Mouse (Mus musculus): ENCODE results near the gene Ly86. TPM values are rescaled to one million over a fixed set of nuclear protein-coding genes. Genes with fewer than 3 reads are reported as not detected.

Gene Ly86
- polyA plus RNA-seq, 1 experiment from 2014 or later: 5.4 TPM

GRCm38 (mm10) chr13:37354432-37354831, 9.4 kb downstream of the Ly86 start:
- ATAC-seq (ENCODE audit: insufficient number of reproducible peaks, insufficient read depth, low FRiP score, low TSS enrichment): no peak
- WGBS: 89% methylated on average over 4 of the region's 4 CpGs

DNA sequence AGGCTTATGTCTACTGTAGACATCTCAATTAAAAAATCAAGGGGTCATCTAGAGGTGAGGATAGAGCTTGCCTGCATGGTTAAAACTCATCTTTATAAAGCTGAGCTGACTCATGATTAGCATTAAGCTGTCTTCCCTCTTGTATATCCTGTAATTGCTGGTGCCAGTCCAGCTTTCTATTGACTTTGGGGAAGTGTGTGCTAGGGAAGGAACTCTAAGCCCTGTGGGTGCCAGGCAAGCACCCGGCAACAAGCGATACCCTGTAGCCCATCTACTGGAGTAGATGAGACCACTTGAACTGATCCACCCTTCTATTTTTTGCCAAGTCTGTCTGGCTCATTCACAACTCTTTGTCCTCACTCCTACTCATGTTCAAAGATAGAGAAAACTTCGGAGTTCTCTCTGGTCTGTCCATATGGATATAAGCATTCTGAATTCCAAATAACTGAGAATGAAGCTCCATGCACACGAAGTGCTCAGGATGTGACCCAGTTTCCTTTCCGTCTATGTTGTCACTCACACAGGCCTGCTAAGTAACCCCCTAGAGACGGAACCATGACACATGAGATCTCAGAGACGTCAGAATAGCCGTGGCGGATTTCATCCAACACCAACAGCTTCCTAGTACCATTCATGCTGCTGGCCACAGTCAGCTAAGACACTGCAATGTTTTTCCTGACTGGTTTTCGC, 10.8 kb downstream of the Ly86 start:
- WGBS: 85% methylated on average over 10 of the region's 10 CpGs

More at GRCm38 (mm10) chr13:37354432-37354831, 9.4 kb downstream of the Ly86 start:
- H3K4me3 ChIP-seq: no peak overlapping the region
- no peak overlapping the region for H3K4me2 ChIP-seq (replicated peaks)
- H3K9me3 ChIP-seq: no peaks in the 10 kb centered on the region
- H3K36me3 ChIP-seq: no peaks in the 10 kb centered on the region
- no peaks in the 10 kb centered on the region for H3K4me1 ChIP-seq
- H3K27me3 ChIP-seq: no peaks in the 10 kb centered on the region
- H3K9ac ChIP-seq: no peak overlapping the region
- H3K27ac ChIP-seq: no peak overlapping the region

DNA sequence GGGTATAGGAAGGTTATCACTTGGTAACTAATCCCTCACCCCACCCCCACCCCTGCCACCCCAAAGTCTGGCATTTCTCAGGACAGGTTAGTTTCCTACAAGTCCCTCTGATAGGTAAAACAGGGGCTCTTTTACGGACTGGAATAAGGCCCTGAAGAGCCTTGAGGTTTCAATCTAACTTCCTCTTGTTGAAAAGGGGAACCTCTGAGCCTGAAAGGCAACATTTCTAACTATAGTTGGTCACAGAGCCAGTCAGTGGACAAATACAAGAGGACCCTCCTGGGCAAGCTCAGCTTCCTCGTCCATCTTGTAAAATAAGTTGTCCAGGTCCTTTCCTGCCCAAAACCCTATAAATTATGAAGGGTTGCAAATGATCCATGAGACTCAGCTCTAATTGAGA, 11.5 kb downstream of the Ly86 start:
- Histone ChIP-seq H3K27me3 (no peaks in the 10 kb centered on the region), H3K4me2 (replicated peaks) (no peak overlapping the region)
- 83% methylated on average over 2 of the region's 2 CpGs for WGBS

More for the DNA sequence above, 10.8 kb downstream of the Ly86 start:
- no peaks in the 10 kb centered on the region for H3K36me3 ChIP-seq
- H3K27me3 ChIP-seq: no peaks in the 10 kb centered on the region
- no peak overlapping the region for H3K4me3 ChIP-seq
- no peak overlapping the region for H3K27ac ChIP-seq
- H3K9me3 ChIP-seq: no peaks in the 10 kb centered on the region
- H3K4me1 ChIP-seq: no peaks in the 10 kb centered on the region
- H3K9ac ChIP-seq: no peak overlapping the region
- H3K4me2 ChIP-seq (replicated peaks): no peak overlapping the region
- ATAC-seq (ENCODE audit: insufficient number of reproducible peaks, insufficient read depth, low FRiP score, low TSS enrichment): no peak

DNA sequence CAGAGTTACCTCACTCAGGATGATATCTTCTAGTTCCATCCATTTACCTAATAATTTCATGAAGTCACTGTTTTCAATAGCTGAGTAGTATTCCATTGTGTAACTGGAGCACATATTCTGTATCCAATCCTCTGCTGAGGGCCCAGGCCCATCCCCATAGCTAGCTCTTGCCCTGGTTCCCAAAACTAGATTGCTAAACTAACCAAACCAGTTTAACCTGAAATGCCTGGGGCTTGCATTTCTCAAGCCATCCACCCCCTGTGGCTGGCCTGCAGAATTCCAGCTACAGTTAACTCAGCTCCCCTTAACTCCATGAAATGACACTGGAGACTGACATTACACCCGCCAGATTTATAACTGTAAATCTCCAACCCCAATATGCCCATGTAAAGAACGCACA, 13.1 kb downstream of the Ly86 start:
- no peak overlapping the region for H3K9ac ChIP-seq
- ATAC-seq (ENCODE audit: insufficient number of reproducible peaks, insufficient read depth, low FRiP score, low TSS enrichment): no peak
- H3K27me3 ChIP-seq: no peaks in the 10 kb centered on the region
- no peak overlapping the region for H3K27ac ChIP-seq
- no peaks in the 10 kb centered on the region for H3K9me3 ChIP-seq
- no peaks in the 10 kb centered on the region for H3K4me1 ChIP-seq
- 93% methylated on average over 2 of the region's 2 CpGs for WGBS
- H3K36me3 ChIP-seq: no peaks in the 10 kb centered on the region
- no peak overlapping the region for H3K4me2 ChIP-seq (replicated peaks)
- no peak overlapping the region for H3K4me3 ChIP-seq

More for the DNA sequence above, 11.5 kb downstream of the Ly86 start:
- H3K9ac ChIP-seq: no peak overlapping the region
- H3K9me3 ChIP-seq: no peaks in the 10 kb centered on the region
- no peak overlapping the region for H3K27ac ChIP-seq
- H3K36me3 ChIP-seq: no peaks in the 10 kb centered on the region
- H3K4me1 ChIP-seq: no peaks in the 10 kb centered on the region
- H3K4me3 ChIP-seq: no peak overlapping the region
- no peak for ATAC-seq (ENCODE audit: insufficient number of reproducible peaks, insufficient read depth, low FRiP score, low TSS enrichment)

- H3K9me3 ChIP-seq: no peaks in the 10 kb centered on the region
- H3K4me2 ChIP-seq (replicated peaks): no peak overlapping the region
- ATAC-seq (ENCODE audit: insufficient number of reproducible peaks, insufficient read depth, low FRiP score, low TSS enrichment): no peak
- 22% methylated on average over 1 of the region's 1 CpGs for WGBS
- no peak overlapping the region for H3K9ac ChIP-seq
- H3K27ac ChIP-seq: no peak overlapping the region
- H3K4me3 ChIP-seq: no peak overlapping the region
- no peaks in the 10 kb centered on the region for H3K27me3 ChIP-seq
- H3K4me1 ChIP-seq: no peaks in the 10 kb centered on the region
- no peaks in the 10 kb centered on the region for H3K36me3 ChIP-seq
Observed at GRCm38 (mm10) chr13:37361249-37361648, 16.2 kb downstream of the Ly86 start.

GRCm38 (mm10) chr13:37364351-37364750, 19.3 kb downstream of the Ly86 start:
- no peak overlapping the region for H3K9ac ChIP-seq
- ATAC-seq (ENCODE audit: insufficient number of reproducible peaks, insufficient read depth, low FRiP score, low TSS enrichment): no peak
- no peaks in the 10 kb centered on the region for H3K9me3 ChIP-seq
- no peaks in the 10 kb centered on the region for H3K4me1 ChIP-seq
- H3K4me3 ChIP-seq: no peak overlapping the region
- 81% methylated on average over 5 of the region's 5 CpGs for WGBS
- H3K36me3 ChIP-seq: no peaks in the 10 kb centered on the region
- H3K27me3 ChIP-seq: no peaks in the 10 kb centered on the region
- H3K4me2 ChIP-seq (replicated peaks): no peak overlapping the region
- H3K27ac ChIP-seq: no peak overlapping the region

- Histone ChIP-seq H3K9me3 (no peaks in the 10 kb centered on the region), H3K36me3 (no peaks in the 10 kb centered on the region), H3K27ac (no peak overlapping the region), H3K4me2 (replicated peaks) (no peak overlapping the region), H3K4me1 (no peaks in the 10 kb centered on the region), H3K4me3 (no peak overlapping the region), H3K27me3 (no peaks in the 10 kb centered on the region), H3K9ac (no peak overlapping the region)
- WGBS: 79% methylated on average over 5 of the region's 5 CpGs
- ATAC-seq (ENCODE audit: insufficient number of reproducible peaks, insufficient read depth, low FRiP score, low TSS enrichment): no peak
Observed at GRCm38 (mm10) chr13:37376411-37376810, 31.4 kb downstream of the Ly86 start.

GRCm38 (mm10) chr13:37388222-37389202, 43.5 kb downstream of the Ly86 start:
- no peak for ATAC-seq (ENCODE audit: insufficient number of reproducible peaks, insufficient read depth, low FRiP score, low TSS enrichment)

DNA sequence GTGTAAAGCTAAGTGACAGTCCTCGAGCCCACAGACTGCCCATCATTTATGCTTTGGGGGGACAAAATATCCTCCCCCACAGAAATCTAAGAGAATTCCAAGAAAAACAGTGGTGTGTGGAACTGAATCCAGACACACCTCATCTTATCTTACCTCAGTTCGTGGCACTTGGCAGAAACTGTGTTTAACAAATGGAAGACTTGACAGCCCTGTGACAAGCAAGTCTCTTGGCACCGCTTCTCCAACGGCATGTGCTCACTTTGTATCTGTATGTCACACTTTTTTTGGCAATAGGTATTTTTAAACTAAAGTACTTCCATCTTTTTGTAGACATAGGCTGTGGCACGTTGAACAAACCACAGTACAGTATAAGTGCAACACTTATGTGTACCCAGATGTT, 44.3 kb downstream of the Ly86 start:
- no peak overlapping the region for H3K9ac ChIP-seq
- no peaks in the 10 kb centered on the region for H3K9me3 ChIP-seq
- H3K36me3 ChIP-seq: no peaks in the 10 kb centered on the region
- H3K27me3 ChIP-seq: no peaks in the 10 kb centered on the region
- no peak for ATAC-seq (ENCODE audit: insufficient number of reproducible peaks, insufficient read depth, low FRiP score, low TSS enrichment)
- H3K27ac ChIP-seq: no peak overlapping the region
- WGBS: 80% methylated on average over 5 of the region's 5 CpGs
- H3K4me1 ChIP-seq: no peaks in the 10 kb centered on the region
- H3K4me2 ChIP-seq (replicated peaks): no peak overlapping the region
- no peak overlapping the region for H3K4me3 ChIP-seq

More at GRCm38 (mm10) chr13:37388222-37389202, 43.5 kb downstream of the Ly86 start:
- Histone ChIP-seq H3K9me3 (no peaks in the 10 kb centered on the region), H3K27me3 (no peaks in the 10 kb centered on the region), H3K27ac (no peak overlapping the region), H3K36me3 (no peaks in the 10 kb centered on the region), H3K4me2 (replicated peaks) (no peak overlapping the region), H3K4me1 (no peaks in the 10 kb centered on the region), H3K9ac (no peak overlapping the region), H3K4me3 (no peak overlapping the region)
- WGBS: 55% methylated on average over 9 of the region's 9 CpGs

GRCm38 (mm10) chr13:37398791-37399190, 53.8 kb downstream of the Ly86 start:
- Histone ChIP-seq H3K9me3 (no peaks in the 10 kb centered on the region), H3K4me3 (no peak overlapping the region), H3K4me1 (no peaks in the 10 kb centered on the region), H3K36me3 (no peaks in the 10 kb centered on the region), H3K27ac (no peak overlapping the region), H3K27me3 (no peaks in the 10 kb centered on the region), H3K4me2 (replicated peaks) (no peak overlapping the region), H3K9ac (no peak overlapping the region)
- no peak for ATAC-seq (ENCODE audit: insufficient number of reproducible peaks, insufficient read depth, low FRiP score, low TSS enrichment)
- WGBS: 77% methylated on average over 4 of the region's 4 CpGs

DNA sequence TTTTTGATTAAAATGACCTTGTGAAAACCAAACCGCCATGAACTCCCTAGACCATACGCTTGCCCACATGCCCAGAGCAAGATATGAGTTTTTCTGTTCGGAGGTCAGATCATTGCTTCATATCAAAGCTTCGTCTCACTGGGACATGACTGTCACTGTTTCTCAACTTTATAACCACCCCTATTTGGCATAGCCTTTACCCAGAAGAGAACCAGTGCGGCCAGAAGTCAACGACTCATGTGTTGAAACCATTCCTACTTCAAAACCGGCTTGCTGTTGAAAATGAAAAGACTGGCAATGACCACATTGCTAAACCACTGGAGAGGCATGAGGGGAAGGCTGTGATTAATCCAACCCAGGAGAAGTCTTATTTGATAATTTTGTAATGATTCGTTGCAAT, 54.3 kb downstream of the Ly86 start:
- 83% methylated on average over 8 of the region's 8 CpGs for WGBS
- Histone ChIP-seq H3K27ac (no peak overlapping the region), H3K4me3 (no peak overlapping the region), H3K4me2 (replicated peaks) (no peak overlapping the region), H3K9me3 (no peaks in the 10 kb centered on the region), H3K4me1 (no peaks in the 10 kb centered on the region), H3K36me3 (no peaks in the 10 kb centered on the region), H3K27me3 (no peaks in the 10 kb centered on the region), H3K9ac (no peak overlapping the region)
- no peak for ATAC-seq (ENCODE audit: insufficient number of reproducible peaks, insufficient read depth, low FRiP score, low TSS enrichment)

DNA sequence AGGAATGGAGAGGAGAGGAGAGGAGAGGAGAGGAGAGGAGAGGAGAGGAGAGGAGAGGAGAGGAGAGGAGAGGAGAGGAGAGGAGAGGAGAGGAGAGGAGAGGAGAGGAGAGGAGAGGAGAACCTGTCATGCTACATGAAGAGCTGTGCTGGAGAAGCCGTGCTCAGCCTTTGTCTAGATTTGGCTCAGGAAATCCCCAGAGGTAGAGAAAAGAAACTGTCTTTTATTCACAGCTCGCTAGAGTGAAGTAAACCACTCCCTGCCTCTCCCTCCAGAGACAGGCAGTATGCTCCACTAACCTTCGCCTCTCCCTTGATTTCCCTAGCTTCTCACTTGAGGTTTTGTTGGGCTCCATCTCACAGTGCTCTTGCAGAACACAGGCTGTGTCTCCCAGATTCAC, 57.4 kb downstream of the Ly86 start:
- H3K4me1 ChIP-seq: no peaks in the 10 kb centered on the region
- H3K36me3 ChIP-seq: no peaks in the 10 kb centered on the region
- H3K27me3 ChIP-seq: no peaks in the 10 kb centered on the region
- no peak overlapping the region for H3K9ac ChIP-seq
- no peak for ATAC-seq (ENCODE audit: insufficient number of reproducible peaks, insufficient read depth, low FRiP score, low TSS enrichment)
- no peak overlapping the region for H3K4me2 ChIP-seq (replicated peaks)
- WGBS: 52% methylated on average over 3 of the region's 3 CpGs
- H3K4me3 ChIP-seq: no peak overlapping the region
- H3K27ac ChIP-seq: no peak overlapping the region
- H3K9me3 ChIP-seq: no peaks in the 10 kb centered on the region
